Mouse (Mus musculus) stomach, embryonic 16.5 days (tissue): ENCODE data around the gene Dgki. TPM values are rescaled to one million over a fixed set of nuclear protein-coding genes. Genes with fewer than 3 reads are reported as not detected.

Source experiments
- ATAC-seq: fragments of 200-750 bp; cut with Nextera tagmentation; 2 replicates; pipeline ENCODE4 v1.8.0; 2017; ENCODE audit warnings: moderate number of reproducible peaks, moderate TSS enrichment; ENCODE audit not compliant: insufficient read depth, low FRiP score
- H3K27ac ChIP-seq: fragments of 300-500 bp; sonication (generic); 2 replicates; pipeline ENCODE4 v1.5.1; 2014; ENCODE audit warnings: low read length
- H3K27me3 ChIP-seq: fragments of 300-500 bp; sonication (generic); 2 replicates; pipeline ENCODE4 v1.6.1; 2014; ENCODE audit warnings: low read length, control low read depth, mixed read lengths; ENCODE audit not compliant: control insufficient read depth, insufficient read depth
- H3K36me3 ChIP-seq: fragments of 300-500 bp; sonication (generic); 2 replicates; pipeline ENCODE4 v1.6.1; 2014; ENCODE audit warnings: low read length; ENCODE audit not compliant: control insufficient read depth, insufficient read depth
- H3K4me1 ChIP-seq: fragments of 300-500 bp; sonication (generic); 2 replicates; pipeline ENCODE4 v1.6.1; 2014; ENCODE audit warnings: low read length, control low read depth, mixed read lengths; ENCODE audit not compliant: control insufficient read depth, insufficient read depth
- H3K4me2 ChIP-seq: fragments of 300-500 bp; sonication (generic); 2 replicates; pipeline ENCODE4 v1.6.1; 2014; ENCODE audit warnings: low read depth, low read length, mixed read lengths
- H3K4me3 ChIP-seq: fragments of 300-500 bp; sonication (generic); replicated peaks from 2 replicates; pipeline ENCODE4 v1.5.1; 2014; ENCODE audit warnings: mild to moderate bottlenecking, low read length
- H3K9ac ChIP-seq: fragments of 300-500 bp; sonication (generic); 2 replicates; pipeline ENCODE4 v1.6.1; 2014; ENCODE audit warnings: low read length
- H3K9me3 ChIP-seq: fragments of 300-500 bp; sonication (generic); replicated peaks from 2 replicates; pipeline ENCODE4 v1.6.1; 2016; ENCODE audit warnings: low read length, control low read depth; ENCODE audit not compliant: control insufficient read depth
- WGBS: fragments of 180-500 bp; shearing (Covaris S2); extraction: QIAGEN DNeasy Blood & Tissue Kit; methylation state at CpG from one replicate; pipeline ENCODE4 v1.1.7; 2014; 5-methylcytosine and 5-hydroxymethylcytosine counted together
- polyA plus RNA-seq: library from polyadenylated mRNA; unstranded; fragments of >200 nt; fragmentation: Nextera tagmentation; extraction: Ambion mirVana; gene quantifications from 2 replicates; pipeline ENCODE4 v1.2.1, GENCODE M21; 2015

The Dgki gene
- polyA plus RNA-seq, 1 experiment from 2014 or later: 0.94 TPM

GRCm38 (mm10) chr6:36891820-36892219 is 408.2 kb downstream of the Dgki start:
- peaks cover 5% of the 10 kb centered on the region for H3K4me1 ChIP-seq
- H3K27me3 ChIP-seq: no peaks in the 10 kb centered on the region
- H3K27ac ChIP-seq: no peak overlapping the region
- no peaks in the 10 kb centered on the region for H3K9me3 ChIP-seq
- 77% methylated on average over 5 of the region's 5 CpGs for WGBS
- H3K4me3 ChIP-seq: no peak overlapping the region
- ATAC-seq: no peak
- no peak overlapping the region for H3K4me2 ChIP-seq
- no peaks in the 10 kb centered on the region for H3K36me3 ChIP-seq
- H3K9ac ChIP-seq: no peak overlapping the region

DNA sequence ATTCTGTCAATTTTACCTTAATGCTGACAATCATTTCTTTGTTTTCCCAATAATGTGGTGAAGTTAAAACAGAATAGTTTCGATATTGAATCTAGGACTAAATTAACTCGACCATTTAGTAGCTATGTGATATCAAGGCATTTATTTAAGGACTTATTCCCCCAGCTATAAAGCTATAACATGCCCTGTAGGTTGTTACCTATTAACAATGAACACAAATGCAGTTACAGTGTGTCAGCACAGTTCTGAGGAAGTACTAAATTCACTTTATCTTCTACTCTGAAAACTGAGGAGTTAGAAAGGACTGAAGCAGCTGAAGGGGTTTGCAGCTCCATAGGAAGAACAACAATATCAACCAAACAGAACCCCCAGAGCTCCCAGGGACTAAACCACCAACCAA is 409.2 kb downstream of the Dgki start:
- WGBS: 58% methylated on average over 2 of the region's 2 CpGs
- Histone ChIP-seq H3K4me3 (no peak overlapping the region), H3K27ac (no peak overlapping the region), H3K4me1 (peaks cover 4% of the 10 kb centered on the region; the same call in 1 of the 2 replicates), H3K36me3 (no peaks in the 10 kb centered on the region), H3K4me2 (no peak overlapping the region), H3K9ac (no peak overlapping the region), H3K9me3 (no peaks in the 10 kb centered on the region), H3K27me3 (no peaks in the 10 kb centered on the region)
- ATAC-seq: no peak

DNA sequence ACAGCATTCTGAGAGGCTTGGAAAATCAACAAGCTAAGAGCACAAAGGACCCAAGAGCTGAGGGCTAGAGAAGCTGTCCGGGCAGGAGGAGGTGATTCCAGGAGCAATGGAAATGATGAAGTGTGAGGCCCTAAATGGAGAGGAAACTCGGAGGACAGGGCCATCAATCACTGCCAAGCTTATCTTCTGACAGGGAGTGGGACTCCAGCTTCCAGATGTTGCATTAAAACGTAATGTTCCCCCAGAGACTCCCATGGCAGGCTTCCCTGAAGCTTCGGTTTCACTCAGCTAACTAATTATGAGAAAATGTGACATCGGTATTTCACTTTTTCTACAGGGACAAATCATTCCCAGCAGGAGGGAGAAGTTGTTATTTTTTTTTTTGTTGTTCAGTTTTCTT is 409.7 kb downstream of the Dgki start:
- 14% methylated on average over 5 of the region's 5 CpGs for WGBS
- Histone ChIP-seq H3K36me3 (no peaks in the 10 kb centered on the region), H3K27ac (no peak overlapping the region), H3K4me1 (peaks cover 4% of the 10 kb centered on the region; the same call in 1 of the 2 replicates), H3K4me2 (no peak overlapping the region), H3K9me3 (no peaks in the 10 kb centered on the region), H3K4me3 (no peak overlapping the region), H3K9ac (no peak overlapping the region), H3K27me3 (no peaks in the 10 kb centered on the region)
- ATAC-seq: no peak

DNA sequence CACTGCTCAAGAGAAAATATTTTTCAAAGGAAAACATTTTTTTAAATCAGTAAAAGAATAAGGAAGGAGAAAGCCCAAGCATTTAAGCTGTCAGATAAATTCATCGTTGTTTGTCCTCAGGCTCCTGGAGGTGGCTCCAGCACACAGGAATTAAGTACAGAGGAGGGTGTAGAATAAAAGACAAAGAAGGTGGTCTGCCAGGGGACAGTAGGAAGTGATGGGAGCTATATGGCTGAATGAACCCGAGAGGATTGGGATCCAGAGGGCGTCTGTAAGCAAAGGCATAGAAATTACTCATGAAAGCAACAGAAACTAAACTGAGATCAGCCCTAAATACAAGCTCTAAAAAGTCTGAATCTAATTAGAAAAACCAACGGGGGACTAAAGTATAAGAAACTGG is 418.7 kb downstream of the Dgki start:
- ATAC-seq: no peak
- H3K27me3 ChIP-seq: no peaks in the 10 kb centered on the region
- WGBS: 71% methylated on average over 4 of the region's 4 CpGs
- H3K9ac ChIP-seq: no peak overlapping the region
- no peak overlapping the region for H3K27ac ChIP-seq
- H3K36me3 ChIP-seq: no peaks in the 10 kb centered on the region
- no peaks in the 10 kb centered on the region for H3K9me3 ChIP-seq
- no peak overlapping the region for H3K4me3 ChIP-seq
- no peak overlapping the region for H3K4me2 ChIP-seq
- no peaks in the 10 kb centered on the region for H3K4me1 ChIP-seq

DNA sequence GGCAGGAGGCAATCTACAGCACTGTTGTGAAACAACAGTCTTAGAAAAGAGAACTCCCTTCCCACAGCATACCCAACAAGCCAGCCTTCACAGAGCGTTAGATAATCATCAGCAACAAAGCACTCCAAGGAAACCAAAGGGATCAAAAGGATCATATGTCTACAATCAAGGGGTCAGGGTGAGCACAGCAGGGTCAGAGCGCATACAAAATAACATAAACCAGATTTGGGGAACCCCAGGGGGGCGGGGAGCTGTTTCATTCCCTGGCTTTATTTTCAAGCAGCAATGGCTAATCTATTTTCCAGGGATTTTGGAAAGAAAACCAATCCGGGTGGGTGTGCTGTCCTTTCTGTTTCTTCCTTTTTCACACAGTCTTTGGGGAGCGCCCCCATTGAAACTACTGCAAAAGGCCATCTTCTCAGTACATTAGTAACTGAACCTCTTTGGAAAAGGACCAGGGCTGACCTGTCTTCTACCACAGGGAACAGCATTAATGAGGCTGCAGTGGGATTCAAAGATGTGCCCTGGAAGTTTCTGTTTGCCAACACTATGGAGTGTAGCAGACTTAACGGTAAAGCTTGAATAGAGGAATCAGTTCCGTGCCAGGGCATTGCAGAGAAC is 419.2 kb downstream of the Dgki start:
- Histone ChIP-seq H3K36me3 (no peaks in the 10 kb centered on the region), H3K27me3 (no peaks in the 10 kb centered on the region), H3K4me1 (no peaks in the 10 kb centered on the region), H3K4me2 (no peak overlapping the region), H3K9ac (no peak overlapping the region), H3K27ac (no peak overlapping the region), H3K4me3 (no peak overlapping the region), H3K9me3 (no peaks in the 10 kb centered on the region)
- WGBS: 60% methylated on average over 7 of the region's 7 CpGs
- no peak for ATAC-seq

DNA sequence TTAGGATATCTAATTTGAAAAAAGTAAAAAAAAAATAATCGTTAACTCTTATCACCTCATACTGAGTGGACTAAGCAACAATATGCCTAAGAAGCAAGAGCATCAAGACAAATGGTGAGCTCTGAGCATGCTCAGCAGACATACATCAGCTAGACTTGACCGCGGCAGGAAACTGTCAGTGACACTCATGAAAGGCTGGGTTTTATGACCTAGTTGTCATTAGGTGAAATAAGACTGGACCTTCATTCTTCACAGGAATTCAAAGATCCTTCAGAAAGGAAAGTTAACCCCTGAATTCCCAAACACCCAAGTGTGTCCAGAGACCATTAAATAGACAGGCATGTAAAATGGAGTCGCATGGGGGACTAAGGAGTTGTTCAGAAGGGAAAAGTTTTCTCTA is 422.6 kb downstream of the Dgki start:
- no peak overlapping the region for H3K4me2 ChIP-seq
- no peaks in the 10 kb centered on the region for H3K4me1 ChIP-seq
- no peak overlapping the region for H3K27ac ChIP-seq
- H3K9me3 ChIP-seq: no peaks in the 10 kb centered on the region
- H3K36me3 ChIP-seq: no peaks in the 10 kb centered on the region
- H3K9ac ChIP-seq: no peak overlapping the region
- no peaks in the 10 kb centered on the region for H3K27me3 ChIP-seq
- no peak overlapping the region for H3K4me3 ChIP-seq
- whole genome bisulfite sequencing: 64% methylated on average over 4 of the region's 4 CpGs
- no peak for ATAC-seq

GRCm38 (mm10) chr6:36876426-36876825 is 423.6 kb downstream of the Dgki start:
- H3K36me3 ChIP-seq: no peaks in the 10 kb centered on the region
- no peak overlapping the region for H3K9ac ChIP-seq
- H3K9me3 ChIP-seq: no peaks in the 10 kb centered on the region
- H3K4me2 ChIP-seq: no peak overlapping the region
- H3K4me1 ChIP-seq: no peaks in the 10 kb centered on the region
- ATAC-seq: no peak
- no peak overlapping the region for H3K27ac ChIP-seq
- no peaks in the 10 kb centered on the region for H3K27me3 ChIP-seq
- no peak overlapping the region for H3K4me3 ChIP-seq
- WGBS: 33% methylated on average over 4 of the region's 4 CpGs

DNA sequence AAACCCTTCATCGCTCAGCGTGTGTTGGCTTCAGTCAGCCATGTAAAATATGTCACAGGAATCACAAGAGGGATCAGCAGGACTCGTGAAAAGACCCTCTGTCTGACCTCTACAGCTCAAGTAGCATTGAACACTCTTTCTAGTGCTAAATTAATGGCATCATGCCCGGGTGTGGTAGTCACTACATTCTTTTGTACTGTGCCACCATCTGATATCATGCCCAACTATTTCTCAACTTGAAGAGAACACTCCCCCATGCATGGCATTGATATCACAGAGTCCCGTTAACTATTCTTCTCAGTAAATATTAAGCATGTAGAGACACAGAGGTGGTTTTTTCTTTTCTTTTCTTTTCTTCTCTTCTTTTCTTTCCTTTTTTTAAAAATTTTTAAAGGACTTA is 424.1 kb downstream of the Dgki start:
- Histone ChIP-seq H3K27me3 (no peaks in the 10 kb centered on the region), H3K36me3 (no peaks in the 10 kb centered on the region), H3K9me3 (no peaks in the 10 kb centered on the region), H3K4me3 (no peak overlapping the region), H3K4me1 (no peaks in the 10 kb centered on the region), H3K9ac (no peak overlapping the region), H3K27ac (no peak overlapping the region), H3K4me2 (no peak overlapping the region)
- ATAC-seq: no peak
- WGBS: 65% methylated on average over 5 of the region's 5 CpGs

DNA sequence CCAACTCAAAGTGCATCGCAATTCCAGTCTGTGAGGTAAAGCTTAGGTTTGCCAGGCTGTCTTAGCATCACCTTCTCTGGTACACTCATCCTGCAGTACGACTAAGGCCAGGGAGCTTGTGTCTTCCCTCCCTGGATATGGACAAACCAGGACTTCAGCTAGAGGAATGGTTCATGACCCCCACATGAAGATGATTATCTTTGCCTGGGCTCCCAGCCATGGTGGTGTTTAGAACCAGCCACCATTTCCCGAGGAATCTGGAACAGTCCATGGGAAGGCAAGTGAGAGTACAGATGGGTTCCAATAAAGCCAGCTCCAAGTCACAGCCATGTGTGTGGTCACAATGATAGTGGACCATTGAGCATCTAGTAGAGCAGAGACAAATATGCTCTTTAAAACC is 427.1 kb downstream of the Dgki start:
- H3K9ac ChIP-seq: no peak overlapping the region
- H3K27me3 ChIP-seq: no peaks in the 10 kb centered on the region
- H3K4me1 ChIP-seq: no peaks in the 10 kb centered on the region
- H3K4me3 ChIP-seq: no peak overlapping the region
- no peaks in the 10 kb centered on the region for H3K9me3 ChIP-seq
- H3K27ac ChIP-seq: no peak overlapping the region
- ATAC-seq: no peak
- no peaks in the 10 kb centered on the region for H3K36me3 ChIP-seq
- 75% methylated on average over 3 of the region's 3 CpGs for WGBS
- H3K4me2 ChIP-seq: no peak overlapping the region

GRCm38 (mm10) chr6:36868217-36868616 is 431.8 kb downstream of the Dgki start:
- Histone ChIP-seq H3K36me3 (no peaks in the 10 kb centered on the region), H3K9ac (no peak overlapping the region), H3K4me2 (no peak overlapping the region), H3K27ac (peak overlapping the region; percentile 63), H3K9me3 (no peaks in the 10 kb centered on the region), H3K4me1 (no peaks in the 10 kb centered on the region), H3K27me3 (no peaks in the 10 kb centered on the region), H3K4me3 (no peak overlapping the region)
- 39% methylated on average over 4 of the region's 4 CpGs for WGBS
- no peak for ATAC-seq
